Mouse (Mus musculus) lung, postnatal 0 days (tissue): ENCODE measurements around the gene Ppp2r5b.

Experiments used
- CTCF ChIP-seq: IDR thresholded peaks from 2 replicates; pipeline ENCODE4 v1.5.1; 2016; ENCODE audit warnings: antibody characterized with exemption, mild to moderate bottlenecking
- EP300 ChIP-seq: IDR thresholded peaks from 2 replicates; pipeline ENCODE4 v1.6.1; 2016; ENCODE audit warnings: antibody characterized with exemption, mild to moderate bottlenecking, control low read depth

GRCm38 (mm10) chr19:6272738-6273137 lies 37.1 kb upstream of the Ppp2r5b start:
- TF ChIP-seq CTCF: no peak
- no peak for TF ChIP-seq EP300
